Mouse (Mus musculus): ENCODE data around the gene Hoxa5.

The Hoxa5 gene

DNA sequence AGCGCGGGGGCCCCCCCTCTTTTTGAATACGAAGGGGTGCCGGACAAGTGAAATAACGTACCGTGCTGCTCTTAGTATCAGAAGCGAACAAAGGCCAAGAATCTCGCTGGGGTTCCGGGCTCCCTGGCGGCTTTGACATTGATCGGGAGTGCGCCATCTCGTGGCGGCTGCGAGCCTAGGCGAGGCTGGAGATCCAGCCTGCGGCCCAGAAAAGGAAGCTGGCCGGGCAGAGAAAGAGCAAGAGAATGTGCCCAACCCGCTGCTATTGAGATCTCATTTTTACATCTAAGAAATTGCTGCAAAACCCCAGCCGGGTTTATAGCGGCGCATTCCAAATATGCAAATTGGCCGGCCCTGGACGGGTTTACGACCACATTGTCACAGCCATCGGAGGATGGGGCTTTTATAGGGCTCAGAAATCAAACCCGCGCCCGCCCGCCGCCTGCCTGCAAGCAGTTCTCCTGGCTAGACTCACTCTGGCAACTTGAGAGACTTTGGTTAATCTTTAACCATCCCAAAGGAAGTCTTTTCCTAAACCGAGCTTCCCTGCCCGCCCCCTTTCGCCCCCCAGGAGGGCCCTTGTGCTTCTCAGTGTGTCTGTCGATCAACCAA is 36.1 kb upstream of the Hoxa5 start, which contains the start of gene Hoxa10:
Hoxa10 (minus strand) TSS at position 466 of the 612 bp plus-strand sequence.
- DNase-seq (ENCODE audit: low read depth), result peak; percentile 85

DNA sequence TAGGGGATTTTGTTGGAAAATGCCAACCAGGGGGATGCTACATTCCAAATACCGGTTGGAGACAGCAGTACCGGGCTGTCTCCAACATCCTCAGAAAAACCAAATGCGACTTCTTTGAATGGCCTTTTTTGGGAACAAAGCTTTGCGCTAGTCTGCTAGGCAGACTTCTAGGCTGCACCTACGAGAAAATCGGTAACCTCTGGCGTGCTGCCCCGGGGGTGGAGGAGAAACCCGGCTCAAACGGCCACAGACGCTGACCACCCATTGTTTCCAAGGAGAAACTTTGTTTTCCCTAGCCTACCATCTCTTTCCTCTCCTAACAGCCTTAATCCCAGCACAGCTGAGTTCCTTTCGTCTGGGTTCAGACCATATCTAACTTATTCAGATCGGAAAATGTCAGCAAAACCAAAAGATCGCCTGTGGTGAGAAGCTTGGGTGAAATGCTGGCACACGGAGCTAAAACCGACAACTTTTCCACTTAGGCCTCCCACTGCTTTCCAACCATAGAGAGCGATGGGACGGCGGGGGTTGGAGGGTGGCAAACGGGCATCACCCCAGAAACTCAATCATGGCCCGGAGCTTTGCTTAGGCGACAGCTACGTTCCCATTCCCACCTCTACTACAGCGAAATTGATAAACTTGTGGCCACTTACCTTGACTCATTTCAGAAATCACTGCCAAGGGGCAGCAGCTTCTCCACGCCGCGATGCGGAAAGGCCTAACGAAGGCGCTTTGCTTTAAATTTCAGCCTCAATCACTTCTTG is 35.4 kb upstream of the Hoxa5 start:
- DNase-seq (ENCODE audit: low read depth), result no peak

DNA sequence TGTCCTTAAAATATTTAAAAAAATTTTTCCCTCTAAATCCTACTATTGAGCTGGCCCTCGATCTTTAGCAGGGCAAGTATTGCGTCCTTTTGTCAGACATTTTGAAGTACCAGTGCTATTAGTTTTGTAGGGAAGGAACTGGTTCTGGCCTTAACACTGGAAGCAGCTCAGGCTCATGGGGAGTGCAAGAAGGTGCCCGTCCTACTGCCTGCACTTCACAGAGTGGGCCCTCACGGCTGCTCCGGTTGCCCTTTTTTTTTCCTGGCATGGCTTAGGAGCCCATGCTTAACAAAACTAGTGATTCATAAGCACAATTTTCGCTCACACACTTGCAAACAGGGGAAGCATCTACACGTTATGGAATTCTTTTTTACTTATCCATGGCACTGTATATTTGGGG is 34.6 kb upstream of the Hoxa5 start:
- no peak for DNase-seq (ENCODE audit: low read depth)

DNA sequence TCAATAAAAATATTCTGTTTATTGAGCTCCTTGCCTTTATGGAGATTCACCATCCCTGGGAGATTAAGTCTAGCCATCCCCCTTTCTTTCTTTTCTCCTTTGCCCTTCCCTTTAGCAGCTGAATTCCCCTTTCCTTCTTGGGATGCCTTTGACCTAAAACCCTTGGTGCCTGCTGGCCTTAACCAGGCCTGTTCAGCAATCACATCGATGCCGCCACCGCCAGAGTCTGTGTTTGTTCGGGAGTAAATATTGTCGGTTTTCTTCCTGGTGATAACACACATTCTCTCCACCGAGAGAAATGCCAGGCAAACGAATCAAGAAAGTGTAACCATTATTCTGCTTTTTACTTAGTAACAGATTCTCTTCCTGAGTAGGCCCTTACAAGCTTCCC is 33.8 kb upstream of the Hoxa5 start:
- no peak for DNase-seq (ENCODE audit: low read depth)

DNA sequence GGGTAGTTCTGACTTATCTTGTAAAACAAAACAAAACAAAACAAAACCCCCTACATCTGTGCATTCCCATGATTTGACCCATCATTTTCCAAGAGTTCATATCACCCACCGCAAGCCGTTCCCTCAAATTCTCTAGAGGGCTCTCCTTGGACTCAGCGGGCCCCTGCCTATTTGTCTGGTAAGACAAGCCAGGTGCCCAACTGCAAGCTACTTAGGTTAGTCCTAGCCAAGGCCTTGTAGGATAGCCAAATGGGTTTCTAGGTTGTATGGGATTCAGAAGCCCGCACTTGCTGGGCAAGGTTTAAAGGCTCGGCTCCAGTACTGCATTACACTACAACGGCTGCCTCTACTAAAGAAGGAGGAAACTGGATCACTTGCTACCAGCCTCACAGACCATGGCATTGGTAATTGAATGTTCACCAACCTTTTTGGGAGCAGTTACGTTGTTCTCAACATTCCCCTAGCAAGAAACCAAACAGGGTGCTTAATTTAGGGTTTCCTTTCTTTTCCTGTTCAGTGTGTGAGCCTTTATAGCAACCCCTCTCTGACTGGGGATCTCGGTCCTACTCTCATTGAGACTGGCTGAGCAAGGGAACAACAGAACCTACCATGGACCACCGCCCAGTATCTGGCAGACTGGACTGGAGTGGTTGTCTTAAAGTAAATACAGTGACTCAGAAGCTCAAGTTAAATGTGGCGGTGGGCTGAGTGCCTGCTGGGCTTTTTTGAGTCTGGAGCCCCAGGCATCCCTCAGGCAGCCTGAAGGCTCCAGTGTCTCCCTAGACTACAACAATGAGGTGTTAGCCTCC is 33.2 kb upstream of the Hoxa5 start:
- DNase-seq (ENCODE audit: low read depth), result no peak

DNA sequence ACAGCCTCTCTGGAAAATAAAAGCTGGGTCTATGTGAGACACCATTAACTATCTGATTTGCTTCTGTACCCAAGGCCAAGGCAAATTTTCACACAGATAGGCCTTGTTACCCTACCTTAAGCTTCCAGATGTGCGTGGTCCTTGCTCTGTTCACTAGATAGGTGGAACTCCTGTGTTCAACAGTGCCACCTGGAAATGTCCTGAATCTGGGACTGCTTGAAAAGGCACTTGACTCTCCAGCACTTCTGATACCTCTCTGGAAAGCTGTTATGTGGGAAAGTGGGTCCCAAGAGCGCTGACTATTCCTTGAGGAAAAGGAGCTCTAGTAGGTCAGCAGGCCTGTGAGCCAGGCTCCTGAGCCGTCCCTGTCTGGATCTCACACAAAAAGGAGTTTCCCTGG is 32.4 kb upstream of the Hoxa5 start:
- DNase-seq (ENCODE audit: low read depth), result no peak

- no peak for DNase-seq (ENCODE audit: low read depth)
Measured at GRCm38 (mm10) chr6:52235866-52236265, 31.5 kb upstream of the Hoxa5 start.

DNA sequence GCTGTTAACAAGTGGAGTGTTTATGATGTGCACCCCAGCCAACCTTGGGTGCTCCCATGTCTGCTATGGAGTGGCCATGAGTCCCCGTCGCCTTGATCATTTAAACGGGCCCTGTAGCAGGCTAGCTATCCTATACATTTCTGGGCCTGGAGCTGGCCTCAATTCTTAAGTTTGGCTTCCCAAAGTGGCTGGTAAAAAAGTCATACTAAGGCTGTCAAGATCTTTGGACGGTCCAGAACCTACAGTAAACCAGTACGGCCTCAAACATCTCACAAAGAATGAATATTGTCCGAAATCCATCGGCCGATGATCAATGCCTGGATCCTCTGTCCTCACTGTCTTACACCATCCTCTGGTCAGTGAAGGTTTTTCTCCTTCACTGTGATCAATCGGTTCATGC is 30.9 kb upstream of the Hoxa5 start:
- no peak for DNase-seq (ENCODE audit: low read depth)

GRCm38 (mm10) chr6:52234428-52235140 is 30.2 kb upstream of the Hoxa5 start:
- DNase-seq (ENCODE audit: low read depth), result no peak

DNA sequence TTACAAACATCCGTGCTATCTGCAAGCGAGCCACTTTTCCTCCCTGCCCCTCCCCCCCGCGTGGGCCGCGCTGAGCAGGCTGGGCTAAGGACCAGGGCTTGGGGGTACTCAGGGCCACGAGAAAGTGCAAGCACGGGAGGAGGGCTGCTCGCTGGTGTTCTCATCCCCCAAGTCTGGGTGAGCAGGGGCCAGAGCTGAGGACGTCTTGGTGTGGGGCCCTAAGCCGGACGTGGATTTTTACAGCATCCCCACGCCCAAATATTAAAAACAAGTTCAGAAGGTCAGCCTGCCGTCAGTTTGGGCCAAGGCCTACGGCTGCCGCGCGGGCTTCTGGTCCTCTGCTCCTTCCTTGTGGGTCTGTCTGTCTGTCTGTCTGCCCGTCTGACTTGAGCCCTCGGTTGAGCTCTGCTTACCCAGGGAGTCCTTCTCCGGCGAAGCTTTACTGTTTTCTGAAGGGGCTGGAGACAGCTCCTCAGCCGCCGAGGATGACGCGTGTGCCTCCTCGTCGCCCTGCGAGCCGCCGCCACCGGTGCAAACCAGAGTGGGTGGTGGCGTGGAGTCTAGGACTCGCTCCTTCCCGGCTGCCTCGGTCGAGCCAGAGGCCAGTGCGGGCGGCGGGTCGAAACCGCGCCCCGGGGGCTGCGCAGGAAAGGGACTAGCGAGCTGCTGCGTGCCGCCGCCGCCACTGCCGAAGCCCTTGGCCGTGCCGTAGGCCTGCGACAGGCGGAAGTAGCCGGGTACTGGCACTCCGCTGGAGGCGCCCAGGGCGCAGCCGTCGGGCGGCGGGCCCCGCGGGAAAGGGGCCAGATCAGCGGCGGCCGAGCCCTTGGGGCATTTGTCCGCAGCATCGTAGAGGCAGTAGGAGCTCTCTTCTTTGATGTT is 29.4 kb upstream of the Hoxa5 start:
- no peak for DNase-seq (ENCODE audit: low read depth)

DNA sequence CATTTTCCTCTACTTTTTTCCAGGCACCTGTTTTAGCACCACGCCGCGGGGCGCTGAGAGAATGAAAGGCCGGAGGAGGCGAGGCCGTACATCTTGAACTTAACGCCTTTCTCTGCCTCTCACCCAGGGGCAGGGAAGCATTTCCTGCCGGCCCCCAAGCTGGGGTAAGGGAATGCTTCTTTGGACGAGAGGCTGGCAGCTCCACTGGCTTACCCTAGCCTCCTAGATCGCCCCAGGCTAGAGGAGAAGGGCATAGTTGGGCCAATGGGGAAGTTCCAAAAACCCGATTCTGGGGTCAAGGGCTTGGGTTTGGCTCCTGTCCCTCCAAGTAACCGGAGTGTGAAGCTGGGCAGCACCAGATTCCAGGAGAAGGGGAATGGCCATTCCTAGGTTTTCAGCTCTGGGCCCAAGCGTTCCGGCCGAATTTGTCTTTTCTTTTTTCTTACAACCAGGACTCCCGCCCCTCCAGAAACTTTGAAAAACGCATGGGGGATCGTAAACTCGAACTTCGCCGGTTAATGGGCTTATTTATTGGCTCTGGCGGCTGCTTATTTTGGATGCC is 28.7 kb upstream of the Hoxa5 start:
- no peak for DNase-seq (ENCODE audit: low read depth)

- no peak for DNase-seq (ENCODE audit: low read depth)
Measured at GRCm38 (mm10) chr6:52232568-52232965, 28.2 kb upstream of the Hoxa5 start.

GRCm38 (mm10) chr6:52231885-52232567 is 27.6 kb upstream of the Hoxa5 start:
- no peak for DNase-seq (ENCODE audit: low read depth)

GRCm38 (mm10) chr6:52230516-52231165 is 26.3 kb upstream of the Hoxa5 start, which contains the start of gene Hoxa9:
Gene Hoxa9, minus strand, starts transcription at chr6:52231089.
- no peak for DNase-seq (ENCODE audit: low read depth)

DNA sequence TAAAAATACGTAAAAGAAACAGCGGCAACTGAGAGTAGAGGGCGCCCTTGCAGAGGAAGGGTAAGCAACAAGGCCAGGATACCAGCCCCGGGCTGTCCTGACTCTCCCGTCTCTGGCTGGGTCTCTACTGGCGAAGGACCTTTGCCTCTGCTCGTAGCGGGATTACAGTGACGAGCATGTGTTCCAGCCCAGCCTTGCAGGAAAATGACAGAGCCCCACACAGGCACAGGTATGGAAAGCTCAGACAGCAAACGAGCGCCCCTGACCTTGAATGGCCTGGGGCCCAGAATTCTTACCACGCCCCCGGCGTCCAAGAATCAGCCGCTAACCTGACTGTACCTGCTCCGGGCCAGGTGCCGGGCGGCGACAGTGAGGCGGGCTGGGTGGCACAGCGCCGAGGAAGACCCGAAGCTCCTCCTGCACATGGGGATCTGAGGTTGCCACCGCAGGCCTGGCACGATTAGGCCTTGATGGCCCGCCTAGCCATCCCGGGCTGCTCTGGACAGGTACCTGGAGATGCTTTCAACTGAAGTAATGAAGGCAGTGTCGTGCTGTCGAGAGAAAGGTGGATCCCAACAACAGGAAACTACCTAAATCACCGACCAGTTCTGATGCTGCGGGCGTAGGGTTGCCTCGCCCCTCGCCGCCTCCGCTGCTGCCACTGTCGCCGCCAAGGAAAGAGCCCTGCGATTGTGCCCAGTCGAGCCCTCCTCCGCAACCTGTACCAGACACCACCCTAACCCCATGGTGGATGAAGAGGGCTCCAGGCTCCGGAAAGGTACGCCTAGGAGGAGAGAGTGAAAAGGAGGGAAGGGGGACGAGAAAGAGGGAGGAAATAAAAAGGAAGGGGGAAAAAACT is 25.4 kb upstream of the Hoxa5 start:
- DNase-seq (ENCODE audit: low read depth), result no peak

DNA sequence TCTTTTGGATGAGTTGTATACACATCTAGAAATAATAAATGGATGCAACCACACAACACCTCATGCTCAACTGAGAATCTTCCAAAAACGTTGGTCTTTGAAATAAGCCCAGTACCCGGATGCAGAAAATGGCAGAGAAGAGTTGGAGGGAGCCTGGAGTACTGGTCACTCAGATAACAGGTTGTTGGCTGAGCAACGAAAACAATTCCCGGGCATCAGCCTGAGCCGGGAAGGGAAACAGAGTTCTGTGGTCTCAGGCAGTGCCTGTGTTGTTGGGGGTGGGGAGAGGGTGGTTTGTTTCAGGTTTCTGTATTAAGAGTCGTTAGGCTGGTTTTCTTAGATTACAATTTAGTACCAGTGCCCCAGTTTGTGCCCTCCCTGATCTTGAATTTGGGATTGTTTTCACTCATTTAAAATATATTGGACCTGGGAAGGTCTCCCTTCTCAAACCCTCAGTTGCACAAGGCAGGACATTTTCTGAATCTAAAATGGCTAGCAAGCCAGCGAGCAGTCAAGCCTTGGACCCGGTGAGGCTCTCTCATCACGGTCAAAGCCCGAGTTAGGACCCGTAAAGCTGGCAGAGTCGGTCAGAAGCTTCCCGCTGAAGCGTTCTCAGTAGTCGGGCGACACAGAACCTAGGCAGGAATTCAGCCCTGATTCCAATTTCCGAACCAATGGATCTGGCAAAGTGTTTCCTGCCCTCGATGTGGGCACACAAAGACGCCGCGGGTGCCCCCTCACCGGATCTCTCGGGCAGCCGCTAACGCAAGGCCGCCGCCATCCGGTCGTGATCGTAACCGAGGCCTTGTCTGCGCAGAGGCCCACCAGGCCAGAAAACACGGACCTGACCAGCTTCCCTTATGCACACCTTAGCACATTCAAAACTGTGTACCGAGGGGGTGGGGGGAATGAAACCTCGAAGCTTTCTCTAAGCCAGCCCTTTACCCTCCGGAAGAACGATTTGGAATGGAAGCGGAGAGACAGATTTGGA is 24.4 kb upstream of the Hoxa5 start:
- DNase-seq (ENCODE audit: low read depth), result no peak

DNA sequence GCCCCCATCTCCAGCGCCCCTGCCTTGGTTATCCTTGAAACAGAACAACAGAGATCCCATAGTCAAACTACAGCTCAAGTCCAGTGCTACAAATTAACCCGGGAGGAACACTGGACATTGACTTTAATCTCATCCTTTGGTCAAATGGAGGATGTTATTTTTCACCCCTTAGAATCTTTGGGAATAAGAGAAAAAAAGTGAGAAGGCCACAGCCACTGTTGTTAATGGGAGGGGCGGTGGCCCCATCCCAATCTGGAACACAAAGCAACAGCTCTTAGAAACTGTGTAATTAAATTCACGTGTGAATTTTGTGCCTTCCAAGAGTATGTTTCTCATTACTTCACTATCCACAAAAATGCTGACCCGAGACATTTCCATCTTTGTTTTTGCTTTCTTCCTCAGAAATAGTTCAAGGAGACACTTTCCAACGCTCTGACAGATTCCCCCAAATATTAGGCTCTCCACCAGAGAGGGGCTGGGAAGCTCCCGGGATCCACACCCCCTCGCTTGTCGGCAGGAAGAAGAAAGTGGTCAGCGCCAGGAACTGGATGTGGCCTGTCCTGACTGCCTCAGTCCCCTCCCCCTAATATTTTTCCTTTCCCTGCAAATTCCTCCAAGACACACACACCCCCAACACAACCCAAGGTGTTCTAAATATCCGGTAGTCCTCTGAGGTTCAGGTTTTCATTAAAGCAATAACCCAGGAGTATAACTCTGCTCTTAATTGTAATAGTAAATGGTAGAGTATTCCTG is 23.3 kb upstream of the Hoxa5 start:
- no peak for DNase-seq (ENCODE audit: low read depth)
